Mouse (Mus musculus): ENCODE results near the gene Fbxl5.

The Fbxl5 gene

GRCm38 (mm10) chr5:43728375-43729165, 92.9 kb downstream of the Fbxl5 start:
- in situ Hi-C loops (cut with MboI; ENCODE audit: low pct_unique_long_range_greater_than_20kb in 1 of 2, low sequenced_read_pairs in 2 of 2, unreplicated experiment in 1 of 2): no loop called here

- in situ Hi-C loops (cut with MboI; ENCODE audit: low pct_unique_long_range_greater_than_20kb in 1 of 2, low sequenced_read_pairs in 2 of 2, unreplicated experiment in 1 of 2): no loop called here
Observed at GRCm38 (mm10) chr5:43723830-43724229, 97.6 kb downstream of the Fbxl5 start.

- in situ Hi-C loops (cut with MboI; ENCODE audit: low pct_unique_long_range_greater_than_20kb in 1 of 2, low sequenced_read_pairs in 2 of 2, unreplicated experiment in 1 of 2): no loop called here
Observed at GRCm38 (mm10) chr5:43722452-43722783, 99.0 kb downstream of the Fbxl5 start.

- in situ Hi-C loops (cut with MboI; ENCODE audit: low pct_unique_long_range_greater_than_20kb in 1 of 2, low sequenced_read_pairs in 2 of 2, unreplicated experiment in 1 of 2): no loop called here
Observed at GRCm38 (mm10) chr5:43721538-43722451, 99.6 kb downstream of the Fbxl5 start.

- in situ Hi-C loops (cut with MboI; ENCODE audit: low pct_unique_long_range_greater_than_20kb in 1 of 2, low sequenced_read_pairs in 2 of 2, unreplicated experiment in 1 of 2): no loop called here
Observed at GRCm38 (mm10) chr5:43699240-43699639, 122.2 kb downstream of the Fbxl5 start.

- in situ Hi-C loops (cut with MboI; ENCODE audit: low pct_unique_long_range_greater_than_20kb in 1 of 2, low sequenced_read_pairs in 2 of 2, unreplicated experiment in 1 of 2): no loop called here
Observed at GRCm38 (mm10) chr5:43697133-43697532, 124.3 kb downstream of the Fbxl5 start.

Measured in mouse embryonic stem cell (cell line).